In genomic region chr5:136882788-136883439, GRCm38 (mm10) we compare ENCODE assay signal across 8 mouse cellular contexts. TPM values are rescaled to one million over a fixed set of nuclear protein-coding genes. Genes with fewer than 3 reads are reported as not detected.
DNase-seq lines count a peak whose midpoint lies in the region; ATAC-seq and TF ChIP-seq lines count a peak whose summit lies in the region.

Col26a1 (minus strand) TSS chr5:136883209.

- H3K27me3 ChIP-seq in cerebellum, adult 2 months (ENCODE audit: control insufficient read depth, insufficient read depth, low read length), result no peaks in the 10 kb centered on the region; the same call in 1 of the 2 replicates
- H3K27me3 ChIP-seq in limb, embryonic 13.5 days, result no peaks in the 10 kb centered on the region

- DNase-seq in cerebellum, postnatal 10 days, result peak; percentile 50 to 58
- DNase-seq in cerebellum, adult 2 months, result no peak
- peak; percentile 34 for DNase-seq in ovary, postnatal 14 days (ENCODE audit: low spot score)
- DNase-seq in ovary, adult 18-20 months (ENCODE audit: low spot score), result no peak
- DNase-seq in heart, postnatal 10 days, result peak; percentile 32 to 35
- peak; percentile 23 for DNase-seq in right cerebral cortex, postnatal 25 days

- peaks cover 10% of the 10 kb centered on the region for H3K36me3 ChIP-seq in limb, embryonic 13.5 days

- peak within 1 kb of the TSS; percentile 83 for H3K4me2 ChIP-seq in limb, embryonic 13.5 days (replicated peaks)

- TF ChIP-seq POLR2A in cerebellum, adult 2 months (IDR thresholded peaks at IDR 0.05; ENCODE audit: borderline replicate concordance, insufficient read depth, low read length), result no peak

- H3K9ac ChIP-seq in limb, embryonic 13.5 days, result peak within 1 kb of the TSS; percentile 94

- no peak within 1 kb of the TSS for H3K4me3 ChIP-seq in cerebellum, adult 2 months (replicated peaks; ENCODE audit: insufficient read depth, low read depth, low read length)
- H3K4me3 ChIP-seq in limb, embryonic 13.5 days, result peak within 1 kb of the TSS; percentile 91

- whole genome bisulfite sequencing in cerebellum, adult 2 months, result 3% methylated on average over 44 of the region's 44 CpGs
- WGBS in limb, embryonic 13.5 days, result under 1% methylated on average over 43 of the region's 44 CpGs

- peak; percentile 75 for ATAC-seq in limb, embryonic 13.5 days (ENCODE audit: low FRiP score, low read depth)
- ATAC-seq in activated CD4-positive, CD25-positive, alpha-beta regulatory T cell, adult 4 months, result no peak

- H3K27ac ChIP-seq in cerebellum, adult 2 months (ENCODE audit: insufficient read depth, low read length), result no peak within 1 kb of the TSS
- peak within 1 kb of the TSS; percentile 90 for H3K27ac ChIP-seq in limb, embryonic 13.5 days

- no peaks in the 10 kb centered on the region for H3K4me1 ChIP-seq in cerebellum, adult 2 months (ENCODE audit: control insufficient read depth, insufficient read depth, low read length)
- peaks cover 29% of the 10 kb centered on the region for H3K4me1 ChIP-seq in limb, embryonic 13.5 days

- intact Hi-C loops in heart, postnatal 10 days (cut with DNase I), result no loop called here

- no peak for TF ChIP-seq CTCF in cerebellum, adult 2 months (IDR thresholded peaks at IDR 0.05; ENCODE audit: borderline replicate concordance, insufficient read depth, low read depth, low read length)

- no peaks in the 10 kb centered on the region for H3K9me3 ChIP-seq in limb, embryonic 13.5 days

RNA-seq across cellular contexts. Expression of gene Col26a1, which starts in this region (rescaled TPM):
- polyA plus RNA-seq in cerebellum, adult 2 months (2012; rRNA removed), result 3.2 and 4.0 TPM in 2 replicates
- total RNA-seq in heart, postnatal 10 days (2021), result 10 to 100 TPM in 1 of 2 experiments, 1 to 10 TPM in 1; 9.7 to 12.7 TPM
- polyA plus RNA-seq in limb, embryonic 13.5 days (2015; fragmentation: Nextera tagmentation; extraction: Ambion mirVana), result 136 and 141 TPM in 2 replicates
- polyA plus RNA-seq in activated CD4-positive, CD25-positive, alpha-beta regulatory T cell, adult 4 months (2017; shearing (Covaris generic)), result not detected

Comparison
In these comparisons a context has a peak if more than half of its experiments do, and no peak if none do; other contexts are left out.
1. RNA of gene Col26a1 (polyA plus RNA-seq): 136 to 141 TPM in limb, embryonic 13.5 days; 3.2 to 4.0 TPM in cerebellum, adult 2 months and not detected in activated CD4-positive, CD25-positive, alpha-beta regulatory T cell, adult 4 months; every median in the first group is over 10 times any median in the second.
2. DNase-seq: peak in cerebellum, postnatal 10 days (2 of 2), ovary, postnatal 14 days (single experiment), heart, postnatal 10 days (2 of 2) and right cerebral cortex, postnatal 25 days (single experiment); none in cerebellum, adult 2 months (0 of 2) and ovary, adult 18-20 months (single experiment).